In the genomic region with DNA sequence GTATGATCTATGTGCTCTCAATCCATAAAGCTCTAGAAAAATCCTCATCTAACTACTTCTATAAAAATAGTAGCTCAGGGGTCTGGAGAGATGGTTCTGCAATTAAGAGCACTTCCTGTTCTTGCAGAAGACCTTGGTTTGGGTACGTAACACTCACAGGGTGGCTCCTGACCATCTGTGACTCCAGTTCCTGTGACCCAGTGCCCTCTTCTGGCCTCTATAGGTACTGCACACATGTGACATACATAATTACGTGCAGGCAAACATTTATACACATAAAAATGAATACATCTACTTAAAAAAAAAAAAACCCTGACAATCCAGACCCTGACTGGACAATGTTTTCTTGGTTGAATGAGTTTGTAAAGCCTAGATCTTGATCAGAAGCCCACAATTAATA, we compare ENCODE assay signal across 17 mouse cellular contexts.
DNase-seq lines count a peak whose midpoint lies in the region; ATAC-seq and TF ChIP-seq lines count a peak whose summit lies in the region.
"Had no signal": no experiment of that assay in that cellular context is flagged by ENCODE, and none has a peak within 500 bp of the region (broad histone marks: within the 10 kb centered on the region; RNA-seq: fewer than 3 reads in every experiment).

No protein-coding gene starts in this region.

- DNase-seq in cerebellum, postnatal 14 days, result peak; percentile 5 to 20
- no peak for DNase-seq in cerebellum, adult 9-11 months
- DNase-seq in kidney, postnatal 14 days, result peak; percentile 2
- peak; percentile 2 for DNase-seq in 3T3-L1 (ENCODE audit: low read depth, low spot score)
- peak; percentile 33 for DNase-seq in ES-E14 (ENCODE audit: low read depth, low spot score)
- DNase-seq in thymus, postnatal 14 days, result no peak
- DNase-seq in layer of hippocampus, adult 9-10 months (ENCODE audit: low spot score), result no peak
- DNase-seq: adrenal gland, postnatal 10 days; gastrocnemius, postnatal 14 days; kidney, adult 8-10 months; layer of hippocampus, adult 9-11 months; lung, adult 2 months; thymus, adult 18-20 months had no signal

- H3K36me3 ChIP-seq in kidney, embryonic 15.5 days, result no peaks in the 10 kb centered on the region
- no peaks in the 10 kb centered on the region for H3K36me3 ChIP-seq in ES-E14 (ENCODE audit: control insufficient read depth, insufficient read depth, low read length, poor library complexity, severe bottlenecking)
- H3K36me3 ChIP-seq: hindbrain, embryonic 10.5 days; limb, embryonic 12.5 days had no signal

- no peak for ATAC-seq in kidney, embryonic 15.5 days (replicated peaks; ENCODE audit: low FRiP score)
- ATAC-seq: forebrain, embryonic 16.5 days had no signal

- no peaks in the 10 kb centered on the region for H3K4me1 ChIP-seq in kidney, embryonic 15.5 days
- H3K4me1 ChIP-seq in ES-E14 (ENCODE audit: control insufficient read depth in 2 of 2, insufficient read depth in 2 of 2, low read length in 2 of 2, poor library complexity in 1 of 2), result no peaks in the 10 kb centered on the region
- H3K4me1 ChIP-seq: hindbrain, embryonic 10.5 days; limb, embryonic 12.5 days had no signal

- H3K4me2 ChIP-seq in kidney, embryonic 15.5 days, result no peak overlapping the region
- H3K4me2 ChIP-seq: limb, embryonic 12.5 days had no signal

- no peak overlapping the region for H3K27ac ChIP-seq in kidney, embryonic 15.5 days
- no peak overlapping the region for H3K27ac ChIP-seq in ES-E14 (ENCODE audit: insufficient read depth, low read depth, low read length, poor library complexity, severe bottlenecking)
- H3K27ac ChIP-seq: hindbrain, embryonic 10.5 days; limb, embryonic 12.5 days had no signal

- H3K4me3 ChIP-seq in kidney, embryonic 15.5 days (replicated peaks), result no peak overlapping the region
- no peak overlapping the region for H3K4me3 ChIP-seq in ES-E14 (ENCODE audit: insufficient read depth in 1 of 2, low read depth in 1 of 2, low read length in 2 of 2, poor library complexity in 1 of 2, severe bottlenecking in 1 of 2)
- H3K4me3 ChIP-seq: hindbrain, embryonic 10.5 days; limb, embryonic 12.5 days had no signal

- 84% methylated on average over 2 of the region's 2 CpGs for WGBS in kidney, embryonic 15.5 days

- H3K27me3 ChIP-seq in kidney, embryonic 15.5 days, result no peaks in the 10 kb centered on the region
- H3K27me3 ChIP-seq: limb, embryonic 12.5 days had no signal

- in situ Hi-C loops in ES-E14 (cut with MboI; ENCODE audit: low sequenced_read_pairs in 2 of 2, unreplicated experiment in 2 of 2), result no loop called here

- H3K9ac ChIP-seq in kidney, embryonic 15.5 days, result no peak overlapping the region
- no peak overlapping the region for H3K9ac ChIP-seq in ES-E14 (ENCODE audit: insufficient read depth, low read depth, low read length, poor library complexity, severe bottlenecking)
- H3K9ac ChIP-seq: limb, embryonic 12.5 days had no signal

- no peaks in the 10 kb centered on the region for H3K9me3 ChIP-seq in kidney, embryonic 15.5 days (replicated peaks)
- no peaks in the 10 kb centered on the region for H3K9me3 ChIP-seq in ES-E14 (ENCODE audit: control insufficient read depth, insufficient read depth, low read depth, low read length)
- H3K9me3 ChIP-seq: hindbrain, embryonic 10.5 days; limb, embryonic 12.5 days had no signal

TF ChIP-seq in ES-E14, 5 proteins besides CTCF, POLR2A, EP300 and RAD21:
- TF ChIP-seq ZC3H11A (IDR thresholded peaks at IDR 0.05; ENCODE audit: borderline replicate concordance, low read depth, low read length) (peak; percentile 84), ZNF384 (IDR thresholded peaks at IDR 0.05; ENCODE audit: low read depth, low read length) (no peak), CHD2 (IDR thresholded peaks at IDR 0.05; ENCODE audit: low read depth, low read length) (no peak), MAFK (IDR thresholded peaks at IDR 0.05; ENCODE audit: insufficient read depth, low read depth, low read length) (no peak)

Comparison
In these comparisons a context has a peak if more than half of its experiments do, and no peak if none do; other contexts are left out.
1. DNase-seq: peak in cerebellum, postnatal 14 days (2 of 2), kidney, postnatal 14 days (single experiment), 3T3-L1 (single experiment) and ES-E14 (single experiment); none in cerebellum, adult 9-11 months (single experiment), thymus, postnatal 14 days (single experiment) and layer of hippocampus, adult 9-10 months (single experiment).